ENCODE assay signal across 10 mouse cellular contexts in the genomic region with DNA sequence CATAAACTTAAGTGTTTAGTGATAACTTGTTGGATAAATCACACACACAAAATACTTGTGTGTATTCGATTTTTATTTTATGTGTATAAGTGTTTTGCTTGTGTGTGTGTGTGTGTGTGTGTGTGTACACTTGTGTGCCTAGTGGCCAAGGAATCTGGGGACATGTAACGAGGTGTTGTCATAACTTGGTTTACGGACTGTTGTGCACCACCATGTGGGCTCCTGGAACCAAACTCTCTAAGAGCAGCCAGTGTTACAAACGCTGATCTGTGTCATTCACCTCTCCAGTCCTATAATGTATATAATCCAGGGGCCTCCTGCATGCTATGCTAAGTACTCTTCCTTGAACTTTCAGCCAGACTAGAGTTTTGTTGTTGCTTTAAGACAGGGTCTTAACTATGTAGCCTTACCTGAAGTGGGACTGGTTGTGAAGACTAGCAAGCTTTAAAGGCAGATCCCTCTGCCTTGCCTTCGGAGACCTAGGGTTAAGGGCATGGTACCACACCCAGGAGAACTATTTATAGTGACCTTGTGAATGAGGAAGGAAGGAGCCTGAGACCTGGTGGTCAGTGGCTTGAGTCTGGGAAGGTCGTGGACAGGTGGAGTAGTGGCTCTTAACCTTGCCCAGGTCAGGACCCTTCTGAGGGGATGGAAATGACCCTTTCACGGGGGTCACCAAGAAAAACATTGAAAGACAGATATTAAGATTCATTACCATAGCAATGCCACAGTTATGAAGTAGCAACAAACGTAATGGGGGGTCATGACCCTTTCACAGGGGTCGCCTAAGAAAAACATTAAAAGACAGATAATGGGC. TPM values are rescaled to one million over a fixed set of nuclear protein-coding genes. Genes with fewer than 3 reads are reported as not detected.
DNase-seq lines count a peak whose midpoint lies in the region; ATAC-seq and TF ChIP-seq lines count a peak whose summit lies in the region.
"Had no signal": no experiment of that assay in that cellular context is flagged by ENCODE, and none has a peak within 500 bp of the region (broad histone marks: within the 10 kb centered on the region; RNA-seq: fewer than 3 reads in every experiment).

No protein-coding gene starts in this region.

- no peak overlapping the region; the same call in 1 of the 2 replicates for H3K9ac ChIP-seq in hindbrain, embryonic 16.5 days (ENCODE audit: low read depth, low read length)
- H3K9ac ChIP-seq in MEL (ENCODE audit: control insufficient read depth, low read depth, low read length, poor library complexity, severe bottlenecking): peak overlapping the region; percentile 100
- H3K9ac ChIP-seq in hindbrain, embryonic 11.5 days (ENCODE audit: low read depth, low read length): 0 out of 2 replicates have a peak overlapping the region, but pooled peaks have one; percentile 2

- TF ChIP-seq CTCF in MEL (IDR thresholded peaks at IDR 0.05 in 2 of 3, conservative IDR thresholded peaks at IDR 0.05 in 1 of 3; ENCODE audit: control insufficient read depth in 1 of 3, insufficient read depth in 1 of 3, low read depth in 2 of 3, low read length in 3 of 3, poor library complexity in 1 of 3, severe bottlenecking in 1 of 3): no peak

- H3K79me2 ChIP-seq in MEL (ENCODE audit: control insufficient read depth, insufficient read depth, low read length, poor library complexity) (peaks cover 68% of the 10 kb centered on the region), macrophage (ENCODE audit: inconsistent target) (peaks cover 50% of the 10 kb centered on the region)

- H3K4me1 ChIP-seq in hindbrain, embryonic 10.5 days (replicated peaks): peaks cover 53% of the 10 kb centered on the region
- H3K4me1 ChIP-seq in hindbrain, embryonic 16.5 days (ENCODE audit: control insufficient read depth, insufficient read depth, low read depth, low read length): peaks cover 18% of the 10 kb centered on the region
- peaks cover 0 to 13% of the 10 kb centered on the region in 2 experiments; a peak in 2 of 4 replicates for H3K4me1 ChIP-seq in MEL (ENCODE audit: control insufficient read depth in 1 of 2, insufficient read depth in 2 of 2, low read length in 2 of 2)
- H3K4me1 ChIP-seq in hindbrain, embryonic 11.5 days (replicated peaks; ENCODE audit: control insufficient read depth, insufficient read depth, low read length): peaks cover 7% of the 10 kb centered on the region

- WGBS in hindbrain, embryonic 10.5 days: 78% methylated on average over 9 of the region's 9 CpGs
- 73% methylated on average over 9 of the region's 9 CpGs for WGBS in hindbrain, embryonic 16.5 days
- 83% methylated on average over 9 of the region's 9 CpGs for WGBS in hindbrain, embryonic 11.5 days
- WGBS in macrophage (ENCODE audit: missing documents): 43% methylated on average over 9 of the region's 9 CpGs

- peaks cover 66% of the 10 kb centered on the region for H3K36me3 ChIP-seq in hindbrain, embryonic 10.5 days
- peaks cover 22% of the 10 kb centered on the region for H3K36me3 ChIP-seq in hindbrain, embryonic 16.5 days (ENCODE audit: control insufficient read depth, insufficient read depth, low read length)
- H3K36me3 ChIP-seq in MEL (ENCODE audit: control insufficient read depth in 1 of 2, insufficient read depth in 2 of 2, low read length in 2 of 2) (peaks cover 0 to 7% of the 10 kb centered on the region in 2 experiments; a peak in 3 of 4 replicates), macrophage (ENCODE audit: inconsistent target) (peaks cover 13% of the 10 kb centered on the region; the same call in 1 of the 2 replicates)
- peaks cover 12% of the 10 kb centered on the region; the same call in 1 of the 2 replicates for H3K36me3 ChIP-seq in hindbrain, embryonic 11.5 days (ENCODE audit: control insufficient read depth, insufficient read depth, low read length)

- 0 out of 2 replicates have a peak overlapping the region, but pooled peaks have one; percentile 95 for H3K27ac ChIP-seq in hindbrain, embryonic 10.5 days
- no peak overlapping the region for H3K27ac ChIP-seq in hindbrain, embryonic 16.5 days (ENCODE audit: low read depth, low read length)
- H3K27ac ChIP-seq in MEL (ENCODE audit: control insufficient read depth, low read depth, low read length): peak overlapping the region; percentile 99
- H3K27ac ChIP-seq in hindbrain, embryonic 11.5 days (ENCODE audit: low read depth, low read length): no peak overlapping the region
- H3K27ac ChIP-seq in macrophage: peak overlapping the region; percentile 21; the same call in 1 of the 2 replicates

- no peak for DNase-seq in hindbrain, embryonic 10.5 days (ENCODE audit: low spot score)
- DNase-seq in MEL (ENCODE audit: low read depth, low spot score): peak; percentile 37
- DNase-seq in hindbrain, embryonic 11.5 days (ENCODE audit: low spot score): no peak
- no peak for DNase-seq in cerebellum, adult 18-20 months
- no peak for DNase-seq in layer of hippocampus, postnatal 36 days
- DNase-seq in adrenal gland, postnatal 14 days: no peak
- DNase-seq: kidney, postnatal 25 days had no signal

- H3K4me2 ChIP-seq in hindbrain, embryonic 16.5 days (ENCODE audit: low read length): no peak overlapping the region
- H3K4me2 ChIP-seq in hindbrain, embryonic 11.5 days (replicated peaks; ENCODE audit: low read depth, low read length): peak overlapping the region; percentile 99; the same call in 1 of the 2 replicates

- H3K27me3 ChIP-seq in hindbrain, embryonic 10.5 days (ENCODE audit: insufficient read depth, poor library complexity, severe bottlenecking): no peaks in the 10 kb centered on the region
- no peaks in the 10 kb centered on the region for H3K27me3 ChIP-seq in hindbrain, embryonic 16.5 days (replicated peaks; ENCODE audit: control insufficient read depth, insufficient read depth, low read length)
- H3K27me3 ChIP-seq in MEL (ENCODE audit: control insufficient read depth in 1 of 2, insufficient read depth in 2 of 2, low read length in 2 of 2): no peaks in the 10 kb centered on the region
- no peaks in the 10 kb centered on the region for H3K27me3 ChIP-seq in hindbrain, embryonic 11.5 days (ENCODE audit: control insufficient read depth, insufficient read depth, low read length)
- H3K27me3 ChIP-seq: Patski had no signal

- peak overlapping the region; percentile 89 for H3K4me3 ChIP-seq in hindbrain, embryonic 10.5 days
- no peak overlapping the region for H3K4me3 ChIP-seq in hindbrain, embryonic 16.5 days (ENCODE audit: low read length)
- H3K4me3 ChIP-seq in MEL (ENCODE audit: control insufficient read depth in 1 of 2, insufficient read depth in 1 of 2, low read depth in 2 of 2, low read length in 2 of 2): peak overlapping the region; percentile 64 to 89
- H3K4me3 ChIP-seq in hindbrain, embryonic 11.5 days (ENCODE audit: low read depth, low read length): no peak overlapping the region; the same call in 1 of the 2 replicates
- H3K4me3 ChIP-seq in macrophage (ENCODE audit: inconsistent target): no peak overlapping the region

- TF ChIP-seq RAD21 in MEL (IDR thresholded peaks at IDR 0.05; ENCODE audit: low read depth, low read length): no peak

- no peak for TF ChIP-seq POLR2A in MEL (IDR thresholded peaks at IDR 0.05; ENCODE audit: control insufficient read depth in 1 of 2, insufficient read depth in 1 of 2, low read depth in 1 of 2, low read length in 2 of 2, poor library complexity in 1 of 2)

- TF ChIP-seq EP300 in MEL (IDR thresholded peaks at IDR 0.05; ENCODE audit: low read depth in 1 of 2, low read length in 2 of 2): no peak

- H3K9me3 ChIP-seq in hindbrain, embryonic 10.5 days: no peaks in the 10 kb centered on the region
- H3K9me3 ChIP-seq in hindbrain, embryonic 16.5 days (ENCODE audit: control insufficient read depth, low read length): no peaks in the 10 kb centered on the region
- H3K9me3 ChIP-seq in MEL (replicated peaks; ENCODE audit: insufficient read depth, low read length): no peaks in the 10 kb centered on the region
- no peaks in the 10 kb centered on the region for H3K9me3 ChIP-seq in hindbrain, embryonic 11.5 days (ENCODE audit: control insufficient read depth, low read length)

- no peak for ATAC-seq in hindbrain, embryonic 16.5 days
- ATAC-seq in hindbrain, embryonic 11.5 days (ENCODE audit: low FRiP score): no peak
- ATAC-seq: Patski had no signal

RNA-seq across cellular contexts. Expression of gene Vars, which starts 2.4 kb away (rescaled TPM):
- 176 and 199 TPM in 2 replicates for polyA plus RNA-seq in hindbrain, embryonic 10.5 days (2016; fragmentation: Nextera tagmentation; extraction: Ambion mirVana)
- 50.7 and 61.7 TPM in 2 replicates for polyA plus RNA-seq in hindbrain, embryonic 16.5 days (2015; fragmentation: Nextera tagmentation; extraction: Ambion mirVana)
- total RNA-seq in MEL (2012; rRNA removed): 149 and 158 TPM in 2 replicates
- polyA plus RNA-seq in MEL (2012; ENCODE audit: insufficient read depth in 1 of 2, insufficient read length in 2 of 2, low read depth in 1 of 2, low replicate concordance in 2 of 2, missing spikeins in 1 of 2): 100 to 1,000 TPM in 1 of 2 experiments, not detected in 1; 251 TPM
- 69.1 and 71.7 TPM in 2 replicates for polyA plus RNA-seq in hindbrain, embryonic 11.5 days (2014; fragmentation: Nextera tagmentation; extraction: Ambion mirVana)
- total RNA-seq in macrophage (2018; cell fraction: chromatin; rRNA removed): 100 to 1,000 TPM in 1 of 26 experiments, 10 to 100 TPM in 22, 1 to 10 TPM in 3; 5.5 to 107 (median 40.8) TPM
- total RNA-seq in macrophage (2018; cell fraction: cytosol; rRNA removed): 10 to 100 TPM; 13.8 to 26.9 (median 20.9) TPM
- total RNA-seq in macrophage (2018; cell fraction: nucleus; rRNA removed): 10 to 100 TPM; 10.8 to 83.2 (median 27.1) TPM
- 7.7 to 37.5 TPM (median 19.2 TPM) in 3 replicates for polyA plus RNA-seq in macrophage (2018)
- total RNA-seq in layer of hippocampus, postnatal 36 days (2021): 10 to 100 TPM; 45.1 to 50.1 TPM
- 55.3 and 71.7 TPM in 2 replicates for total RNA-seq in adrenal gland, postnatal 14 days (2021)

RNA-seq across cellular contexts. Expression of gene Vwa7, which starts 13.1 kb away (rescaled TPM):
- polyA plus RNA-seq in hindbrain, embryonic 10.5 days (2016; fragmentation: Nextera tagmentation; extraction: Ambion mirVana): 0.10 and 0.24 TPM in 2 replicates
- 0.08 and 0.19 TPM in 2 replicates for polyA plus RNA-seq in hindbrain, embryonic 16.5 days (2015; fragmentation: Nextera tagmentation; extraction: Ambion mirVana)
- total RNA-seq in MEL (2012; rRNA removed): 9.7 and 10.4 TPM in 2 replicates
- polyA plus RNA-seq in MEL (2012; ENCODE audit: insufficient read depth in 1 of 2, insufficient read length in 2 of 2, low read depth in 1 of 2, low replicate concordance in 2 of 2, missing spikeins in 1 of 2) (1 to 10 TPM in 1 of 2 experiments, not detected in 1; 9.8 TPM), macrophage (2018) (0.06 to 0.32 TPM (median 0.07 TPM) in 3 replicates)
- polyA plus RNA-seq in hindbrain, embryonic 11.5 days (2014; fragmentation: Nextera tagmentation; extraction: Ambion mirVana): 0.10 and 0.36 TPM in 2 replicates
- under 1 TPM in 9 of 26 experiments, not detected in 17; 0.16 to 0.29 (median 0.20) TPM for total RNA-seq in macrophage (2018; cell fraction: chromatin; rRNA removed)
- under 1 TPM in 24 of 26 experiments, not detected in 2; 0.03 to 0.18 (median 0.09) TPM for total RNA-seq in macrophage (2018; cell fraction: cytosol; rRNA removed)
- total RNA-seq in macrophage (2018; cell fraction: nucleus; rRNA removed): under 1 TPM in 11 of 26 experiments, not detected in 15; 0.10 to 0.64 (median 0.17) TPM
- total RNA-seq in layer of hippocampus, postnatal 36 days (2021): under 1 TPM; 0.22 to 0.33 TPM
- 0.85 and 1.2 TPM in 2 replicates for total RNA-seq in adrenal gland, postnatal 14 days (2021)

RNA-seq across cellular contexts. Expression of gene Lsm2, which starts 21.6 kb away (rescaled TPM):
- polyA plus RNA-seq in hindbrain, embryonic 10.5 days (2016; fragmentation: Nextera tagmentation; extraction: Ambion mirVana): 278 and 314 TPM in 2 replicates
- 106 and 113 TPM in 2 replicates for polyA plus RNA-seq in hindbrain, embryonic 16.5 days (2015; fragmentation: Nextera tagmentation; extraction: Ambion mirVana)
- 50.6 and 57.9 TPM in 2 replicates for total RNA-seq in MEL (2012; rRNA removed)
- polyA plus RNA-seq in MEL (2012; ENCODE audit: insufficient read depth in 1 of 2, insufficient read length in 2 of 2, low read depth in 1 of 2, low replicate concordance in 2 of 2, missing spikeins in 1 of 2) (100 to 1,000 TPM in 1 of 2 experiments, not detected in 1; 180 TPM), macrophage (2018) (16.5 to 52.8 TPM (median 51.4 TPM) in 3 replicates)
- 188 and 207 TPM in 2 replicates for polyA plus RNA-seq in hindbrain, embryonic 11.5 days (2014; fragmentation: Nextera tagmentation; extraction: Ambion mirVana)
- total RNA-seq in macrophage (2018; cell fraction: chromatin; rRNA removed): 10 to 100 TPM in 16 of 26 experiments, 1 to 10 TPM in 10; 3.4 to 21.3 (median 10.7) TPM
- total RNA-seq in macrophage (2018; cell fraction: cytosol; rRNA removed): 10 to 100 TPM; 10.6 to 20.3 (median 17.3) TPM
- 10 to 100 TPM in 13 of 26 experiments, 1 to 10 TPM in 13; 4.2 to 37.3 (median 9.8) TPM for total RNA-seq in macrophage (2018; cell fraction: nucleus; rRNA removed)
- 10 to 100 TPM; 17.3 to 19.1 TPM for total RNA-seq in layer of hippocampus, postnatal 36 days (2021)
- 39.4 and 44.2 TPM in 2 replicates for total RNA-seq in adrenal gland, postnatal 14 days (2021)

RNA-seq across cellular contexts. Expression of gene Sapcd1, which starts 24.6 kb away (rescaled TPM):
- polyA plus RNA-seq in hindbrain, embryonic 10.5 days (2016; fragmentation: Nextera tagmentation; extraction: Ambion mirVana): 5.2 and 5.6 TPM in 2 replicates
- 1.7 TPM in 2 replicates for polyA plus RNA-seq in hindbrain, embryonic 16.5 days (2015; fragmentation: Nextera tagmentation; extraction: Ambion mirVana)
- total RNA-seq in MEL (2012; rRNA removed): 161 and 164 TPM in 2 replicates
- 100 to 1,000 TPM in 1 of 2 experiments, not detected in 1; 124 TPM for polyA plus RNA-seq in MEL (2012; ENCODE audit: insufficient read depth in 1 of 2, insufficient read length in 2 of 2, low read depth in 1 of 2, low replicate concordance in 2 of 2, missing spikeins in 1 of 2)
- 3.0 and 4.0 TPM in 2 replicates for polyA plus RNA-seq in hindbrain, embryonic 11.5 days (2014; fragmentation: Nextera tagmentation; extraction: Ambion mirVana)
- total RNA-seq in macrophage (2018; cell fraction: chromatin; rRNA removed): 1 to 10 TPM in 7 of 26 experiments, under 1 TPM in 1, not detected in 18; 0.82 to 2.5 (median 1.5) TPM
- total RNA-seq in macrophage (2018; cell fraction: cytosol; rRNA removed): not detected
- total RNA-seq in macrophage (2018; cell fraction: nucleus; rRNA removed): not detected
- not detected in 3 replicates for polyA plus RNA-seq in macrophage (2018)
- total RNA-seq in layer of hippocampus, postnatal 36 days (2021): under 1 TPM; 0.62 to 0.94 TPM
- 1.3 and 1.7 TPM in 2 replicates for total RNA-seq in adrenal gland, postnatal 14 days (2021)

RNA-seq across cellular contexts. Expression of gene Hspa1l, which starts 30.7 kb away (rescaled TPM):
- 0.76 and 0.78 TPM in 2 replicates for polyA plus RNA-seq in hindbrain, embryonic 10.5 days (2016; fragmentation: Nextera tagmentation; extraction: Ambion mirVana)
- 1.4 and 1.6 TPM in 2 replicates for polyA plus RNA-seq in hindbrain, embryonic 16.5 days (2015; fragmentation: Nextera tagmentation; extraction: Ambion mirVana)
- 0.07 and 0.15 TPM in 2 replicates for total RNA-seq in MEL (2012; rRNA removed)
- polyA plus RNA-seq in MEL (2012; ENCODE audit: insufficient read depth in 1 of 2, insufficient read length in 2 of 2, low read depth in 1 of 2, low replicate concordance in 2 of 2, missing spikeins in 1 of 2) (1 to 10 TPM in 1 of 2 experiments, not detected in 1; 1.6 TPM), macrophage (2018) (0.47 to 1.7 TPM (median 0.96 TPM) in 3 replicates)
- polyA plus RNA-seq in hindbrain, embryonic 11.5 days (2014; fragmentation: Nextera tagmentation; extraction: Ambion mirVana): 0.93 and 1.2 TPM in 2 replicates
- total RNA-seq in macrophage (2018; cell fraction: chromatin; rRNA removed): under 1 TPM in 16 of 26 experiments, not detected in 10; 0.33 to 0.86 (median 0.56) TPM
- total RNA-seq in macrophage (2018; cell fraction: cytosol; rRNA removed): 1 to 10 TPM in 24 of 26 experiments, under 1 TPM in 2; 0.57 to 2.0 (median 1.3) TPM
- total RNA-seq in macrophage (2018; cell fraction: nucleus; rRNA removed): 1 to 10 TPM in 7 of 26 experiments, under 1 TPM in 18, not detected in 1; 0.23 to 1.8 (median 0.72) TPM
- under 1 TPM; 0.42 to 0.48 TPM for total RNA-seq in layer of hippocampus, postnatal 36 days (2021)
- total RNA-seq in adrenal gland, postnatal 14 days (2021): 0.34 and 0.37 TPM in 2 replicates

Comparison
In these comparisons a context has a peak if more than half of its experiments do, and no peak if none do; other contexts are left out.
1. H3K27ac ChIP-seq: peak in hindbrain, embryonic 10.5 days (single experiment), MEL (single experiment) and macrophage (single experiment); none in hindbrain, embryonic 16.5 days (single experiment) and hindbrain, embryonic 11.5 days (single experiment).
2. H3K4me3 ChIP-seq: peak in hindbrain, embryonic 10.5 days (single experiment) and MEL (2 of 2); none in hindbrain, embryonic 16.5 days (single experiment), hindbrain, embryonic 11.5 days (single experiment) and macrophage (single experiment).